Mouse (Mus musculus) liver, embryonic 15.5 days (tissue): ENCODE results near the gene Hist2h3b. TPM values are rescaled to one million over a fixed set of nuclear protein-coding genes. Genes with fewer than 3 reads are reported as not detected.
A peak's percentile ranks its signal among the peaks of the same experiment; 100 is the strongest.
"Not testable (repeated sequence)": the region's sequence is repeated elsewhere in the genome, so short reads cannot be mapped to it uniquely, and the experiment has no call there.

Experiments used
- ATAC-seq: fragments of 200-750 bp; cut with Nextera tagmentation; 2 replicates; pipeline ENCODE4 v1.8.0; 2017; ENCODE audit warnings: moderate number of reproducible peaks, mild to moderate bottlenecking, moderate library complexity; ENCODE audit not compliant: insufficient read depth
- H3K27ac ChIP-seq: fragments of 300-500 bp; sonication (generic); replicated peaks from 2 replicates; pipeline ENCODE4 v1.5.1; 2015; ENCODE audit warnings: mild to moderate bottlenecking, inconsistent platforms
- H3K27me3 ChIP-seq: fragments of 300-500 bp; sonication (generic); 2 replicates; pipeline ENCODE4 v1.6.1; 2015; ENCODE audit warnings: mild to moderate bottlenecking, inconsistent platforms
- H3K36me3 ChIP-seq: fragments of 300-500 bp; sonication (generic); replicated peaks from 2 replicates; pipeline ENCODE4 v1.6.1; 2015; ENCODE audit warnings: moderate library complexity, mild to moderate bottlenecking, inconsistent platforms
- H3K4me1 ChIP-seq: fragments of 300-500 bp; sonication (generic); replicated peaks from 2 replicates; pipeline ENCODE4 v1.6.1; 2015; ENCODE audit warnings: inconsistent platforms
- H3K4me2 ChIP-seq: fragments of 300-500 bp; sonication (generic); 2 replicates; pipeline ENCODE4 v1.6.1; 2015; ENCODE audit warnings: moderate library complexity, mild to moderate bottlenecking, inconsistent platforms
- H3K4me3 ChIP-seq: fragments of 300-500 bp; sonication (generic); replicated peaks from 2 replicates; pipeline ENCODE4 v1.5.1; 2015; ENCODE audit warnings: mild to moderate bottlenecking, inconsistent platforms
- H3K9ac ChIP-seq: fragments of 300-500 bp; sonication (generic); 2 replicates; pipeline ENCODE4 v1.6.1; 2015; ENCODE audit warnings: moderate library complexity, mild to moderate bottlenecking, inconsistent platforms
- H3K9me3 ChIP-seq: fragments of 300-500 bp; sonication (generic); replicated peaks from 2 replicates; pipeline ENCODE4 v1.6.1; 2016; ENCODE audit warnings: inconsistent platforms
- WGBS: fragments of 180-500 bp; shearing (Covaris S2); methylation state at CpG from one replicate; pipeline ENCODE4 v1.1.7; 2015; ENCODE audit warnings: mixed read lengths; ENCODE audit not compliant: insufficient replicate concordance; 5-methylcytosine and 5-hydroxymethylcytosine counted together
- polyA plus RNA-seq: library from polyadenylated mRNA; unstranded; fragments of >200 nt; fragmentation: Nextera tagmentation; extraction: Ambion mirVana; gene quantifications from 2 replicates; pipeline ENCODE4 v1.2.1, GENCODE M21; 2015

The Hist2h3b gene
- polyA plus RNA-seq, 1 experiment from 2014 or later, result 99.7 TPM

GRCm38 (mm10) chr3:96239949-96240798 lies 28.3 kb upstream of the Hist2h3b start, which contains the start of gene Hist2h2aa2:
TSS of gene Hist2h2aa2 (minus strand) at chr3:96240276.
- H3K4me2 ChIP-seq, result peak within 1 kb of the TSS; percentile 64
- peak within 1 kb of the TSS; percentile 98 for H3K27ac ChIP-seq
- peaks cover 63% of the 10 kb centered on the region for H3K4me1 ChIP-seq
- peak within 1 kb of the TSS; percentile 47 for H3K4me3 ChIP-seq
- peak within 1 kb of the TSS; percentile 52 for H3K9ac ChIP-seq
- not testable (repeated sequence) for H3K9me3 ChIP-seq, H3K36me3 ChIP-seq, H3K27me3 ChIP-seq
- WGBS, result 2% methylated on average over 44 of the region's 85 CpGs
- ATAC-seq, result peak; percentile 61

DNA sequence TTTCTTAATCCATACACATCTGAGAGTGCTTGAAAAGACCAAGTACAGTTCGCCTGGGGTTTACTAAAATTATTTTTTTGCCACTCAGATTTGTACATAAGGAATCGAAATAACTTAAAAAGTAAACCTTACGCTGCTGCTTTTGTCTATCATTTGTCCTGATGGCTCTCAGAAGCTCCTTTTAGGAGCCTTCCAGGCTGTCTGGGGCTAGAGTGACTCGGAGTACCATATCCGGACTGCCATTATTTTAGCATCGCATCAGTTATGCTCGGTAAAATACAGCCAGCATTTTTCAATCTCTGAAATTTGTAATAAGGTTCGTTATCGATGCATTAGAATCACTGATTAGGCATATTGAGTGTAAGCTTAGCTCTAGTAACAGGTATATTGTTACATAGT lies 27.7 kb upstream of the Hist2h3b start:
- H3K4me2 ChIP-seq, result peak overlapping the region; percentile 64
- H3K9ac ChIP-seq, result peak overlapping the region; percentile 52
- WGBS, result 79% methylated on average over 9 of the region's 9 CpGs

DNA sequence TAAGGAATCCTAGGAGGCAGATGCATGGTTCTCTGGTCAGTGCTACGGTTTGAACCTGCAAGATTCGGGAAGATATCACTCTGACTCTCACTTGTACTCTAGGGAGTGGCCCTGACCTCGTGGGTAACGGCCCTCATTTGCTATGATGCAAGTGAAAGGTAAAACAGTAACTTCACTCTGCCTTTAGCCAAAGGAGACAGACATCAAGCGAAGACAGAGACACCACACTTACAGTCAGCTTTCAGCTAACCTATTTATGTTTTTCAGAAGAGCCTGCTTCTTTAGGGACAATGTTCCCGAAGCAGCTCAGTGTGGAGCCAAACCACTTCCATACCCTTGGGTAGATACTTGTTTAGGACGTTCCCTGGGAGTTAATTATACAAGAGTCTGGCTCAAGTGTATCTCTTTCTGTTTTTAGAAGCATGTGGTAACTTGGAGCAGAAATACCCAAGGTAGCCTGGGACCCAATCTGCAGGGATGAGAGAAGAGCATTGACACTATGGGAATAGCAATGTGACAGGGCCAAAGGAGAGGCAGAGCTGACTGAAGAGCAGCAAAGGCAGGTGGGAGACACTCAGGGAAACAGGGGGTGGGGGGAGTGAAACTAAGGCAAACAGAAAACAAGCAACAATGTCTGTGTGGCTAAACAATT lies 24.4 kb upstream of the Hist2h3b start:
- Histone ChIP-seq H3K36me3 (no peaks in the 10 kb centered on the region), H3K4me1 (peaks cover 48% of the 10 kb centered on the region), H3K4me2 (peak overlapping the region; percentile 80), H3K27ac (peak overlapping the region; percentile 98), H3K27me3 (no peaks in the 10 kb centered on the region), H3K4me3 (peak overlapping the region; percentile 63), H3K9me3 (no peaks in the 10 kb centered on the region), H3K9ac (peak overlapping the region; percentile 90)
- ATAC-seq, result no peak
- WGBS, result 55% methylated on average over 7 of the region's 7 CpGs

More for the DNA sequence above, 27.7 kb upstream of the Hist2h3b start:
- H3K36me3 ChIP-seq, result no peaks in the 10 kb centered on the region
- ATAC-seq, result no peak
- H3K9me3 ChIP-seq, result no peaks in the 10 kb centered on the region
- no peaks in the 10 kb centered on the region for H3K27me3 ChIP-seq
- H3K4me1 ChIP-seq, result peaks cover 57% of the 10 kb centered on the region
- H3K27ac ChIP-seq, result peak overlapping the region; percentile 98
- H3K4me3 ChIP-seq, result peak overlapping the region; percentile 38

DNA sequence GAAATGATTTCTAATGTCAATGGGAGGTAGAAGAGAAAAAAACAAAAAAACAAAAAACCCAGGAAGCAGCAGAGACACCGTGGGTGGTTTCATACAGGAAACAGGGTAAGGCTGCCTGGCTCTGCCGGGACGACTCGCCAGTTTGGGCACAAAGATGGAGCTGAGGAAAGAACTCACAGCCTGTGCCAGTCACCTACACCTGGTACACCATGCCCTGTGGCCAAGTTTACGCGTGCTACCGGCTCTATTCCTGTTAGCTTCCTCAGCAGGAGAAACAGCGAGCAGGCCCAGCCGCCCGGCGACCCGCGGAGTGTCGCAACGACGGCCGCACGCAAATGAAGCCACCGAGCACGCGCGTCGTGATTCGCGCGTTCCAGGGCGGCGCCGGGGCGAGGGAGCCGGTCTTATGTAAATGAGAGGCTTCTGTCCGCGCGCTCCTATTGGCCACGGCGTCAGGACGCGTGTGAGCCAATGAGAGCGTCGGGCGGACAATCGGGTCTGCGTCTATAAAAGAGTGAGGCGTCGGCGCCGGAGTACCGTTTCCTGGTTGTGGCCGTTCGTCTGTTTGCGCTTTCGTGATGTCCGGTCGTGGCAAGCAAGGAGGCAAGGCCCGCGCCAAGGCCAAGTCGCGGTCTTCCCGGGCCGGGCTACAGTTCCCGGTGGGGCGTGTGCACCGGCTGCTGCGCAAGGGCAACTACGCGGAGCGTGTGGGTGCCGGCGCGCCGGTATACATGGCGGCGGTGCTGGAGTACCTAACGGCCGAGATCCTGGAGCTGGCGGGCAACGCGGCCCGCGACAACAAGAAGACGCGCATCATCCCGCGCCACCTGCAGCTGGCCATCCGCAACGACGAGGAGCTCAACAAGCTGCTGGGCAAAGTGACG lies 23.2 kb upstream of the Hist2h3b start, which contains the start of gene Hist2h2aa1:
Gene Hist2h2aa1, plus strand, starts transcription at position 495 of the 884 bp plus-strand sequence.
- under 1% methylated on average over 45 of the region's 88 CpGs for WGBS
- not testable (repeated sequence) for H3K9me3 ChIP-seq, H3K27me3 ChIP-seq, H3K36me3 ChIP-seq
- Histone ChIP-seq H3K27ac (peak within 1 kb of the TSS; percentile 98), H3K4me1 (peaks cover 60% of the 10 kb centered on the region), H3K9ac (peak within 1 kb of the TSS; percentile 90), H3K4me2 (peak within 1 kb of the TSS; percentile 80), H3K4me3 (peak within 1 kb of the TSS; percentile 63)
- peak; percentile 65 for ATAC-seq

- under 1% methylated on average over 11 of the region's 21 CpGs for WGBS
- H3K9me3 ChIP-seq, H3K9ac ChIP-seq, H3K36me3 ChIP-seq, H3K4me2 ChIP-seq, H3K27me3 ChIP-seq: not testable (repeated sequence)
- H3K4me1 ChIP-seq, result peaks cover 64% of the 10 kb centered on the region
- ATAC-seq, result peak; percentile 56
- peak overlapping the region; percentile 90 for H3K27ac ChIP-seq
- H3K4me3 ChIP-seq, result peak overlapping the region; percentile 44
These were observed 22.4 kb upstream of the Hist2h3b start for GRCm38 (mm10) chr3:96246018-96246417.

GRCm38 (mm10) chr3:96246427-96246856 lies 22.0 kb upstream of the Hist2h3b start, which contains the start of gene Hist2h3c1:
TSS of gene Hist2h3c1 (plus strand) at chr3:96246685.
- Histone ChIP-seq H3K9ac (peak within 1 kb of the TSS; percentile 69), H3K4me2 (peak within 1 kb of the TSS; percentile 62)
- peak; percentile 82 for ATAC-seq

DNA sequence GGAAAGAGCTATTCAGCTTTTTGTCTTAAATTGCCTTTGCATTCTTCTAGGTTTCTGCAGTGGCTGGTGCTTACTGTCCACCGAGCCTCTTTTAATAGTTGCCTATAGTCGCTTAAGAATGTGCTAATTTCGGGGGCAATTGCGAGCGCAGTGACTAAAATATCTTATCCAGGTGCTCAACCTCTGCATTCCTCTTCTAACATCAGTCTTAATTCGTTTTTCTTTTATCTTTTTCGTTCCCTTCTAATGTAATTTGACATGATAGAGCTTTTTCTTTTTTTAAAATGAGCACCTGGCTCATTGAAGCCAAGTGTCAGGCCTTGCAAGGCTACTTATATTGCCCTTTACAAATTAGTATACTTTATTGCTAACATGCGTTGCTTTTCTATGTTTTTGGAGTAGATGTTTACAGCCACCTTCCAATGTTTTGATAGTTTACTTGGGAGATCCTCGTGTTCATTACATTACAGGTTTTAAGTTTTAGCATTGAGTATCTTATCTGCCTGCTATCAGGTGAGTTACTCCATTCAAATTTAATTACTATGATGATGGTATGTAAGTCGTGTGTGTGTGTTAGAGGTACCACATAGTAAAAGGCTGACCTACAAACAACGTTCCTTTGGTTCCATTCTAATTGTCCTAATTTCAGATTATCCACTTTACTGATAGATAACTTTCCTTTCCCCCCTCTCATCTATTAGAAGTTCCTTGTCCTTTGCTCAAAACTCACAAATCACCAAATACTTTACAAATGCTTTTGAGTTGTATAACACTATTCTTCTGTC lies 20.9 kb upstream of the Hist2h3b start:
- peak overlapping the region; percentile 69 for H3K9ac ChIP-seq
- peaks cover 60% of the 10 kb centered on the region for H3K4me1 ChIP-seq

More at GRCm38 (mm10) chr3:96246427-96246856, 22.0 kb upstream of the Hist2h3b start, which contains the start of gene Hist2h3c1:
- H3K4me3 ChIP-seq, result peak within 1 kb of the TSS; percentile 63
- H3K9me3 ChIP-seq, H3K27me3 ChIP-seq, H3K36me3 ChIP-seq: not testable (repeated sequence)
- H3K27ac ChIP-seq, result peak within 1 kb of the TSS; percentile 96
- peaks cover 64% of the 10 kb centered on the region for H3K4me1 ChIP-seq
- WGBS, result 0% methylated on average over 11 of the region's 47 CpGs

GRCm38 (mm10) chr3:96248141-96249033 lies 20.1 kb upstream of the Hist2h3b start:
- Histone ChIP-seq H3K4me3 (peak overlapping the region; percentile 63), H3K27me3 (no peaks in the 10 kb centered on the region), H3K4me2 (peak overlapping the region; percentile 62), H3K4me1 (peaks cover 57% of the 10 kb centered on the region), H3K36me3 (no peaks in the 10 kb centered on the region), H3K9ac (peak overlapping the region; percentile 69), H3K9me3 (no peaks in the 10 kb centered on the region), H3K27ac (peak overlapping the region; percentile 96)
- no peak for ATAC-seq
- 41% methylated on average over 6 of the region's 6 CpGs for WGBS

More for the DNA sequence above, 20.9 kb upstream of the Hist2h3b start:
- no peaks in the 10 kb centered on the region for H3K9me3 ChIP-seq
- 1% methylated on average over 11 of the region's 11 CpGs for WGBS
- H3K4me3 ChIP-seq, result peak overlapping the region; percentile 63
- no peaks in the 10 kb centered on the region for H3K36me3 ChIP-seq
- peak overlapping the region; percentile 62 for H3K4me2 ChIP-seq
- H3K27me3 ChIP-seq, result no peaks in the 10 kb centered on the region
- no peak for ATAC-seq
- peak overlapping the region; percentile 96 for H3K27ac ChIP-seq

DNA sequence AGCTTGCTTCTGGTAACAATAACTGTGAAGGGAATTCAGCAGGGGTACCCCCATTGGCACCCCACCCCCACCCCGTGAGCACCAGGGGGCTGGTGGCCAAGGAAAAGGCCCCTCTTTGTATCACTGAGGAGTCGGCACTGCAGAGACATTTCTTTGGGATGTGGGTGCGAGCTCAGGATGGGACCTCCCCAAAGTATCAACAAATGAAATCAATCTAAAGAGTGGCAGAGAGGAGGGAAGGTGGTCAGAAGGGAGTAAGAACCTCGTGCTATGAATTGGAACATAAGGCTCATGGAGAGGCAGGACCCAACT lies 19.5 kb upstream of the Hist2h3b start:
- Histone ChIP-seq H3K9me3 (no peaks in the 10 kb centered on the region), H3K36me3 (no peaks in the 10 kb centered on the region), H3K4me2 (peak overlapping the region; percentile 62), H3K4me1 (peaks cover 57% of the 10 kb centered on the region), H3K9ac (peak overlapping the region; percentile 69), H3K27me3 (no peaks in the 10 kb centered on the region), H3K4me3 (peak overlapping the region; percentile 63), H3K27ac (peak overlapping the region; percentile 96)
- no peak for ATAC-seq
- 57% methylated on average over 4 of the region's 4 CpGs for WGBS
